ENCODE assay signal across 9 mouse cellular contexts in the genomic region with DNA sequence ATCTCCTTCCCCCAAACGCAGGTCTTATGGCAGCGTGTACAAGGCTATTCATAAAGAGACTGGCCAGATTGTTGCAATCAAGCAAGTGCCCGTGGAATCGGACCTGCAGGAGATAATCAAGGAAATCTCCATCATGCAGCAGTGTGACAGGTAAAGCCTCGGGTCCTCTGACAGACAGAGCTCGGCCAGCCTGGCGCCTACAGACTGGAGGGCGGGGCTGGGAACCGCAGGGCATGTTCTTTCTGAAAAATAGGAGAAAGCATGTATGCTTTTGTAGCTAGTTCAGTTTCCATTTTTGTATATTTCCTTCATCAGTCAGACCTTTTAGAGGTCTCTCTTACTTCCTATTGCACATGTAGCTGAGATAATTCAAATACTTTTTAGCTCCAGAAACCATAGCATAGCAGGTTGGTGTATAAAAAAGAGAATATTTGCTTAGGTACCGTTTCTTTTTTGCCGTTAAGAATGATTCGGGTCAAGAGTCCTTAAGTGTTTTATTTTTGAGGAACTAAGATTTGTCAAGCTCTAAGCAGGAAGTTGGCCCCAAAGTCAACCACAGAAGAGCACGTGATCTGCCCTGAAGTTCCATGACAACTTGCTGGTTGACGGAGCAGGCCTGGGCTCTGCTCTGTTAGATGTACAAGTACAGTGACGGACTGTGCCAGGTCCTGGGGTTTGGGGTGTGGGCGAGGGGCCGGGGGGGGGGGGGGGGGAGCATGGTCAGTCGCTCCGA. TPM values are rescaled to one million over a fixed set of nuclear protein-coding genes. Genes with fewer than 3 reads are reported as not detected.
DNase-seq lines count a peak whose midpoint lies in the region; ATAC-seq lines count a peak whose summit lies in the region.
"Had no signal": no experiment of that assay in that cellular context is flagged by ENCODE, and none has a peak within 500 bp of the region (broad histone marks: within the 10 kb centered on the region; RNA-seq: fewer than 3 reads in every experiment).

No protein-coding gene starts in this region.

- intact Hi-C loops in gastrocnemius, postnatal 36 days (cut with DNase I), result no loop called here

- DNase-seq in adrenal gland, postnatal 36 days, result peak; percentile 12 to 26
- DNase-seq in adrenal gland, postnatal 10 days, result no peak
- peak; percentile 86 for DNase-seq in lung, postnatal 25 days (ENCODE audit: low spot score)
- peak; percentile 91 to 92 for DNase-seq in spleen, postnatal 36 days (ENCODE audit: low spot score in 2 of 2)
- no peak for DNase-seq in gastrocnemius, postnatal 36 days
- DNase-seq in gastrocnemius, postnatal 10 days, result no peak
- DNase-seq: adrenal gland, postnatal 25 days had no signal

- ATAC-seq in hematopoietic stem cell, adult 5-6 weeks (replicated peaks in 1 of 2; ENCODE audit: insufficient read depth in 1 of 2, low FRiP score in 2 of 2, low TSS enrichment in 1 of 2, low read depth in 1 of 2, poor library complexity in 2 of 2, severe bottlenecking in 2 of 2), result peak; percentile 91 to 94
- no peak for ATAC-seq in erythroblast, adult 5-6 weeks (replicated peaks; ENCODE audit: low FRiP score, poor library complexity, severe bottlenecking)

RNA-seq across cellular contexts. Expression of gene Tomm34, which starts 12.8 kb away (rescaled TPM):
- 10 to 100 TPM; 32.9 to 41.5 TPM for total RNA-seq in adrenal gland, postnatal 36 days (2021)
- 10 to 100 TPM; 24.6 to 29.5 TPM for total RNA-seq in adrenal gland, postnatal 10 days (2021)
- total RNA-seq in hematopoietic stem cell, adult 5-6 weeks (2017), result 44.8 and 46.7 TPM in 2 replicates
- total RNA-seq in gastrocnemius, postnatal 36 days (2021), result 10 to 100 TPM; 10.4 to 11.4 TPM
- 10 to 100 TPM; 14.7 to 18.7 TPM for total RNA-seq in gastrocnemius, postnatal 10 days (2021)
- total RNA-seq in erythroblast, adult 5-6 weeks (2015; ENCODE audit: low replicate concordance), result 11.5 and 16.7 TPM in 2 replicates
- 9.8 and 17.5 TPM in 2 replicates for total RNA-seq in erythroblast, adult 5-6 weeks (2017; ENCODE audit: low replicate concordance)

RNA-seq across cellular contexts. Expression of gene Stk4, which starts 13.7 kb away (rescaled TPM):
- 10 to 100 TPM; 27.5 to 32.4 TPM for total RNA-seq in adrenal gland, postnatal 36 days (2021)
- total RNA-seq in adrenal gland, postnatal 10 days (2021), result 10 to 100 TPM; 27.9 to 30.1 TPM
- 163 and 235 TPM in 2 replicates for total RNA-seq in hematopoietic stem cell, adult 5-6 weeks (2017)
- 1 to 10 TPM; 6.1 to 9.8 TPM for total RNA-seq in gastrocnemius, postnatal 36 days (2021)
- 10 to 100 TPM; 13.7 to 15.1 TPM for total RNA-seq in gastrocnemius, postnatal 10 days (2021)
- total RNA-seq in erythroblast, adult 5-6 weeks (2015; ENCODE audit: low replicate concordance), result 47.9 and 74.0 TPM in 2 replicates
- total RNA-seq in erythroblast, adult 5-6 weeks (2017; ENCODE audit: low replicate concordance), result 52.4 and 55.6 TPM in 2 replicates

RNA-seq across cellular contexts. Expression of gene Pabpc1l, which starts 58.5 kb away (rescaled TPM):
- total RNA-seq in adrenal gland, postnatal 36 days (2021), result 1 to 10 TPM; 1.2 to 1.9 TPM
- 1 to 10 TPM; 1.9 to 2.5 TPM for total RNA-seq in adrenal gland, postnatal 10 days (2021)
- total RNA-seq in hematopoietic stem cell, adult 5-6 weeks (2017), result 0.05 and 0.13 TPM in 2 replicates
- under 1 TPM in 1 of 2 experiments, not detected in 1; 0.54 TPM for total RNA-seq in gastrocnemius, postnatal 36 days (2021)
- total RNA-seq in gastrocnemius, postnatal 10 days (2021), result 1 to 10 TPM in 1 of 2 experiments, under 1 TPM in 1; 0.56 to 1.4 TPM
- 2.3 TPM in 1 of 2 replicates, not detected in the other for total RNA-seq in erythroblast, adult 5-6 weeks (2015; ENCODE audit: low replicate concordance)
- not detected in 2 replicates for total RNA-seq in erythroblast, adult 5-6 weeks (2017; ENCODE audit: low replicate concordance)

Comparison
In these comparisons a context has a peak if more than half of its experiments do, and no peak if none do; other contexts are left out.
1. DNase-seq: peak in adrenal gland, postnatal 36 days (2 of 2), lung, postnatal 25 days (single experiment) and spleen, postnatal 36 days (2 of 2); none in adrenal gland, postnatal 10 days (single experiment), gastrocnemius, postnatal 36 days (0 of 2) and gastrocnemius, postnatal 10 days (single experiment).